8 mouse cellular contexts compared by ENCODE assay signal in genomic region chr11:69089616-69090290, GRCm38 (mm10). TPM values are rescaled to one million over a fixed set of nuclear protein-coding genes. Genes with fewer than 3 reads are reported as not detected.
A peak's percentile ranks its signal among the peaks of the same experiment; 100 is the strongest.
DNase-seq lines count a peak whose midpoint lies in the region; ATAC-seq lines count a peak whose summit lies in the region.

No protein-coding gene starts in this region.

- H3K9ac ChIP-seq in hindbrain, embryonic 16.5 days (ENCODE audit: low read depth, low read length), result peak overlapping the region; percentile 100
- peak overlapping the region; percentile 98 for H3K9ac ChIP-seq in midbrain, embryonic 15.5 days

- ATAC-seq in hindbrain, embryonic 16.5 days, result no peak
- ATAC-seq in midbrain, embryonic 15.5 days (replicated peaks), result no peak

- no peaks in the 10 kb centered on the region for H3K9me3 ChIP-seq in hindbrain, embryonic 16.5 days (ENCODE audit: control insufficient read depth, low read length)
- H3K9me3 ChIP-seq in midbrain, embryonic 15.5 days, result no peaks in the 10 kb centered on the region

- 89% methylated on average over 12 of the region's 12 CpGs for WGBS in hindbrain, embryonic 16.5 days
- 89% methylated on average over 12 of the region's 12 CpGs for WGBS in midbrain, embryonic 15.5 days

- peak; percentile 69 for DNase-seq in adrenal gland, adult 2 months
- no peak for DNase-seq in adrenal gland, postnatal 25 days
- peak; percentile 6 for DNase-seq in right cerebral cortex, adult 18-20 months
- DNase-seq in right cerebral cortex, postnatal 36 days (ENCODE audit: low spot score in 2 of 2), result no peak
- DNase-seq in embryo, embryonic 10.5 days (ENCODE audit: low spot score), result no peak
- no peak for DNase-seq in gastrocnemius, postnatal 25 days

- peaks cover 6% of the 10 kb centered on the region for H3K36me3 ChIP-seq in hindbrain, embryonic 16.5 days (ENCODE audit: control insufficient read depth, insufficient read depth, low read length)
- peaks cover 9% of the 10 kb centered on the region; the same call in 1 of the 2 replicates for H3K36me3 ChIP-seq in midbrain, embryonic 15.5 days (replicated peaks)

- H3K4me2 ChIP-seq in hindbrain, embryonic 16.5 days (ENCODE audit: low read length), result peak overlapping the region; percentile 94
- peak overlapping the region; percentile 95 for H3K4me2 ChIP-seq in midbrain, embryonic 15.5 days

- H3K4me3 ChIP-seq in hindbrain, embryonic 16.5 days (ENCODE audit: low read length), result peak overlapping the region; percentile 99
- peak overlapping the region; percentile 66 for H3K4me3 ChIP-seq in midbrain, embryonic 15.5 days

- no peaks in the 10 kb centered on the region for H3K27me3 ChIP-seq in hindbrain, embryonic 16.5 days (replicated peaks; ENCODE audit: control insufficient read depth, insufficient read depth, low read length)
- no peaks in the 10 kb centered on the region for H3K27me3 ChIP-seq in midbrain, embryonic 15.5 days (replicated peaks)

- peak overlapping the region; percentile 96; the same call in 1 of the 2 replicates for H3K27ac ChIP-seq in hindbrain, embryonic 16.5 days (ENCODE audit: low read depth, low read length)
- 0 out of 2 replicates have a peak overlapping the region, but pooled peaks have one; percentile 91 for H3K27ac ChIP-seq in midbrain, embryonic 15.5 days

- H3K4me1 ChIP-seq in hindbrain, embryonic 16.5 days (ENCODE audit: control insufficient read depth, insufficient read depth, low read depth, low read length), result peaks cover 30% of the 10 kb centered on the region
- peaks cover 42% of the 10 kb centered on the region for H3K4me1 ChIP-seq in midbrain, embryonic 15.5 days

RNA-seq across cellular contexts. Expression of gene Vamp2, which starts 1.5 kb away (rescaled TPM):
- 100 to 1,000 TPM; 104 to 130 TPM for total RNA-seq in adrenal gland, adult 2 months (2021)
- 425 and 479 TPM in 2 replicates for polyA plus RNA-seq in adrenal gland, adult 2 months (2012; rRNA removed)
- 143 and 163 TPM in 2 replicates for total RNA-seq in adrenal gland, postnatal 25 days (2021)
- polyA plus RNA-seq in hindbrain, embryonic 16.5 days (2015; fragmentation: Nextera tagmentation; extraction: Ambion mirVana), result 402 and 475 TPM in 2 replicates
- 319 and 333 TPM in 2 replicates for polyA plus RNA-seq in midbrain, embryonic 15.5 days (2015; fragmentation: Nextera tagmentation; extraction: Ambion mirVana)
- 10 to 100 TPM; 34.9 to 35.2 TPM for total RNA-seq in gastrocnemius, postnatal 25 days (2021)

RNA-seq across cellular contexts. Expression of gene Per1, which starts 5.3 kb away (rescaled TPM):
- 10 to 100 TPM; 55.0 to 75.9 TPM for total RNA-seq in adrenal gland, adult 2 months (2021)
- 41.3 and 76.1 TPM in 2 replicates for polyA plus RNA-seq in adrenal gland, adult 2 months (2012; rRNA removed)
- total RNA-seq in adrenal gland, postnatal 25 days (2021), result 66.5 and 84.7 TPM in 2 replicates
- polyA plus RNA-seq in hindbrain, embryonic 16.5 days (2015; fragmentation: Nextera tagmentation; extraction: Ambion mirVana), result 11.1 and 11.2 TPM in 2 replicates
- polyA plus RNA-seq in midbrain, embryonic 15.5 days (2015; fragmentation: Nextera tagmentation; extraction: Ambion mirVana), result 11.3 and 12.3 TPM in 2 replicates
- 10 to 100 TPM; 21.0 to 50.8 TPM for total RNA-seq in gastrocnemius, postnatal 25 days (2021)

RNA-seq across cellular contexts. Expression of gene Tmem107, which starts 19.1 kb away (rescaled TPM):
- total RNA-seq in adrenal gland, adult 2 months (2021), result 10 to 100 TPM in 1 of 2 experiments, 1 to 10 TPM in 1; 9.5 to 16.9 TPM
- polyA plus RNA-seq in adrenal gland, adult 2 months (2012; rRNA removed), result 46.6 and 49.1 TPM in 2 replicates
- 18.3 and 21.8 TPM in 2 replicates for total RNA-seq in adrenal gland, postnatal 25 days (2021)
- 38.6 and 42.6 TPM in 2 replicates for polyA plus RNA-seq in hindbrain, embryonic 16.5 days (2015; fragmentation: Nextera tagmentation; extraction: Ambion mirVana)
- 33.5 and 37.7 TPM in 2 replicates for polyA plus RNA-seq in midbrain, embryonic 15.5 days (2015; fragmentation: Nextera tagmentation; extraction: Ambion mirVana)
- 1 to 10 TPM; 3.9 to 4.1 TPM for total RNA-seq in gastrocnemius, postnatal 25 days (2021)

RNA-seq across cellular contexts. Expression of gene Borcs6, which starts 30.2 kb away (rescaled TPM):
- total RNA-seq in adrenal gland, adult 2 months (2021), result 10 to 100 TPM; 21.3 to 26.4 TPM
- 38.9 and 41.4 TPM in 2 replicates for polyA plus RNA-seq in adrenal gland, adult 2 months (2012; rRNA removed)
- total RNA-seq in adrenal gland, postnatal 25 days (2021), result 23.1 and 32.0 TPM in 2 replicates
- 18.1 and 20.9 TPM in 2 replicates for polyA plus RNA-seq in hindbrain, embryonic 16.5 days (2015; fragmentation: Nextera tagmentation; extraction: Ambion mirVana)
- 20.5 and 21.2 TPM in 2 replicates for polyA plus RNA-seq in midbrain, embryonic 15.5 days (2015; fragmentation: Nextera tagmentation; extraction: Ambion mirVana)
- 10 to 100 TPM; 15.5 to 15.9 TPM for total RNA-seq in gastrocnemius, postnatal 25 days (2021)

RNA-seq across cellular contexts. Expression of gene Hes7, which starts 30.5 kb away (rescaled TPM):
- not detected for total RNA-seq in adrenal gland, adult 2 months (2021)
- 1.3 and 1.6 TPM in 2 replicates for polyA plus RNA-seq in adrenal gland, adult 2 months (2012; rRNA removed)
- not detected in 2 replicates for total RNA-seq in adrenal gland, postnatal 25 days (2021)
- 1.4 and 1.8 TPM in 2 replicates for polyA plus RNA-seq in hindbrain, embryonic 16.5 days (2015; fragmentation: Nextera tagmentation; extraction: Ambion mirVana)
- polyA plus RNA-seq in midbrain, embryonic 15.5 days (2015; fragmentation: Nextera tagmentation; extraction: Ambion mirVana), result 0.86 and 0.89 TPM in 2 replicates
- not detected for total RNA-seq in gastrocnemius, postnatal 25 days (2021)

Comparison
In these comparisons a context has a peak if more than half of its experiments do, and no peak if none do; other contexts are left out.
1. DNase-seq: peak in adrenal gland, adult 2 months (single experiment) and right cerebral cortex, adult 18-20 months (single experiment); none in adrenal gland, postnatal 25 days (single experiment), right cerebral cortex, postnatal 36 days (0 of 2), embryo, embryonic 10.5 days (single experiment) and gastrocnemius, postnatal 25 days (single experiment).